In genomic region chr1:172328461-172328860, GRCm38 (mm10) we compare ENCODE assay signal across 16 mouse cellular contexts. TPM values are rescaled to one million over a fixed set of nuclear protein-coding genes. Genes with fewer than 3 reads are reported as not detected.
A peak's percentile ranks its signal among the peaks of the same experiment; 100 is the strongest.
DNase-seq lines count a peak whose midpoint lies in the region; ATAC-seq lines count a peak whose summit lies in the region.
"Had no signal": no experiment of that assay in that cellular context is flagged by ENCODE, and none has a peak within 500 bp of the region (broad histone marks: within the 10 kb centered on the region; RNA-seq: fewer than 3 reads in every experiment).

No protein-coding gene starts in this region.

- H3K9ac ChIP-seq in hindbrain, embryonic 16.5 days (ENCODE audit: low read depth, low read length) = peak overlapping the region; percentile 62; the same call in 1 of the 2 replicates
- H3K9ac ChIP-seq in kidney, embryonic 15.5 days = no peak overlapping the region
- H3K9ac ChIP-seq: embryonic facial prominence, embryonic 15.5 days; liver, embryonic 14.5 days had no signal

- WGBS in hindbrain, embryonic 16.5 days = 87% methylated on average over 7 of the region's 7 CpGs
- 79% methylated on average over 7 of the region's 7 CpGs for WGBS in kidney, embryonic 15.5 days

- H3K4me1 ChIP-seq in hindbrain, embryonic 16.5 days (ENCODE audit: control insufficient read depth, insufficient read depth, low read depth, low read length) = peaks cover 20% of the 10 kb centered on the region
- H3K4me1 ChIP-seq in kidney, embryonic 15.5 days = peaks cover 13% of the 10 kb centered on the region

- no peak overlapping the region for H3K27ac ChIP-seq in hindbrain, embryonic 16.5 days (ENCODE audit: low read depth, low read length)
- H3K27ac ChIP-seq in kidney, embryonic 15.5 days = no peak overlapping the region
- H3K27ac ChIP-seq: embryonic facial prominence, embryonic 15.5 days; liver, embryonic 14.5 days had no signal

- no peaks in the 10 kb centered on the region for H3K9me3 ChIP-seq in hindbrain, embryonic 16.5 days (ENCODE audit: control insufficient read depth, low read length)
- no peaks in the 10 kb centered on the region for H3K9me3 ChIP-seq in kidney, embryonic 15.5 days (replicated peaks)
- H3K9me3 ChIP-seq: embryonic facial prominence, embryonic 15.5 days had no signal

- peak overlapping the region; percentile 44 for H3K4me3 ChIP-seq in hindbrain, embryonic 16.5 days (ENCODE audit: low read length)
- no peak overlapping the region for H3K4me3 ChIP-seq in kidney, embryonic 15.5 days (replicated peaks)
- H3K4me3 ChIP-seq: embryonic facial prominence, embryonic 15.5 days had no signal

- peak; percentile 48 to 57 for DNase-seq in cerebellum, adult 18-20 months
- no peak for DNase-seq in cerebellum, adult 11 months
- DNase-seq in right cerebral cortex, postnatal 14 days = peak; percentile 4
- DNase-seq in right cerebral cortex, postnatal 36 days (ENCODE audit: low spot score in 2 of 2) = no peak
- no peak for DNase-seq in kidney, postnatal 10 days
- DNase-seq: thymus, postnatal 14 days had no signal

- no peaks in the 10 kb centered on the region for H3K36me3 ChIP-seq in hindbrain, embryonic 16.5 days (ENCODE audit: control insufficient read depth, insufficient read depth, low read length)
- H3K36me3 ChIP-seq in kidney, embryonic 15.5 days = no peaks in the 10 kb centered on the region
- H3K36me3 ChIP-seq: embryonic facial prominence, embryonic 15.5 days had no signal

- H3K4me2 ChIP-seq in hindbrain, embryonic 16.5 days (ENCODE audit: low read length) = peak overlapping the region; percentile 64
- no peak overlapping the region for H3K4me2 ChIP-seq in kidney, embryonic 15.5 days
- H3K4me2 ChIP-seq: embryonic facial prominence, embryonic 15.5 days had no signal

- ATAC-seq in hindbrain, embryonic 16.5 days = no peak
- no peak for ATAC-seq in megakaryocyte, adult 5-6 weeks (ENCODE audit: poor library complexity, severe bottlenecking)
- no peak for ATAC-seq in kidney, embryonic 15.5 days (replicated peaks; ENCODE audit: low FRiP score)
- ATAC-seq: inflammation-experienced regulatory T-cells, adult 6 months had no signal

- no peaks in the 10 kb centered on the region for H3K27me3 ChIP-seq in hindbrain, embryonic 16.5 days (replicated peaks; ENCODE audit: control insufficient read depth, insufficient read depth, low read length)
- H3K27me3 ChIP-seq in kidney, embryonic 15.5 days = peaks cover 75% of the 10 kb centered on the region

RNA-seq across cellular contexts. Expression of gene Kcnj9, which starts 0.7 kb away (rescaled TPM):
- polyA plus RNA-seq in hindbrain, embryonic 16.5 days (2015; fragmentation: Nextera tagmentation; extraction: Ambion mirVana) = 4.9 and 5.6 TPM in 2 replicates
- not detected in 2 replicates for total RNA-seq in megakaryocyte, adult 5-6 weeks (2015)
- total RNA-seq in megakaryocyte, adult 5-6 weeks (2017) = not detected in 2 replicates
- polyA plus RNA-seq in kidney, embryonic 15.5 days (2015; fragmentation: Nextera tagmentation; extraction: Ambion mirVana) = not detected in 2 replicates
- total RNA-seq: common myeloid progenitor, adult 5-6 weeks had no signal
- polyA plus RNA-seq: heart, embryonic 14.5 days; inflammation-experienced regulatory T-cells, adult 6 months; kidney, embryonic 16.5 days; stomach, embryonic 14.5 days had no signal

RNA-seq across cellular contexts. Expression of gene Kcnj10, which starts 12.5 kb away (rescaled TPM):
- polyA plus RNA-seq in hindbrain, embryonic 16.5 days (2015; fragmentation: Nextera tagmentation; extraction: Ambion mirVana) = 3.5 and 3.9 TPM in 2 replicates
- 0.23 and 0.42 TPM in 2 replicates for total RNA-seq in megakaryocyte, adult 5-6 weeks (2015)
- total RNA-seq in megakaryocyte, adult 5-6 weeks (2017) = 0.26 and 0.28 TPM in 2 replicates
- polyA plus RNA-seq in kidney, embryonic 15.5 days (2015; fragmentation: Nextera tagmentation; extraction: Ambion mirVana) = 0.83 and 1.0 TPM in 2 replicates
- polyA plus RNA-seq: heart, embryonic 14.5 days had no signal

RNA-seq across cellular contexts. Expression of gene Atp1a2, which starts 30.6 kb away (rescaled TPM):
- polyA plus RNA-seq in hindbrain, embryonic 16.5 days (2015; fragmentation: Nextera tagmentation; extraction: Ambion mirVana) = 96.7 and 102 TPM in 2 replicates
- 0.02 TPM in 1 of 2 replicates, not detected in the other for total RNA-seq in megakaryocyte, adult 5-6 weeks (2015)
- total RNA-seq in megakaryocyte, adult 5-6 weeks (2017) = not detected in 2 replicates
- 2.2 and 2.9 TPM in 2 replicates for polyA plus RNA-seq in kidney, embryonic 15.5 days (2015; fragmentation: Nextera tagmentation; extraction: Ambion mirVana)
- total RNA-seq: common myeloid progenitor, adult 5-6 weeks had no signal

RNA-seq across cellular contexts. Expression of gene Pigm, which starts 47.9 kb away (rescaled TPM):
- polyA plus RNA-seq in hindbrain, embryonic 16.5 days (2015; fragmentation: Nextera tagmentation; extraction: Ambion mirVana) = 3.1 and 3.9 TPM in 2 replicates
- 14.1 and 15.5 TPM in 2 replicates for total RNA-seq in megakaryocyte, adult 5-6 weeks (2015)
- total RNA-seq in megakaryocyte, adult 5-6 weeks (2017) = 14.8 and 15.1 TPM in 2 replicates
- 7.6 and 7.9 TPM in 2 replicates for polyA plus RNA-seq in kidney, embryonic 15.5 days (2015; fragmentation: Nextera tagmentation; extraction: Ambion mirVana)

Comparison
In these comparisons a context has a peak if more than half of its experiments do, and no peak if none do; other contexts are left out.
1. DNase-seq: peak in cerebellum, adult 18-20 months (2 of 2) and right cerebral cortex, postnatal 14 days (single experiment); none in cerebellum, adult 11 months (single experiment), right cerebral cortex, postnatal 36 days (0 of 2) and kidney, postnatal 10 days (single experiment).
2. RNA of gene Atp1a2, which starts 30.6 kb away (polyA plus RNA-seq): 96.7 to 102 TPM in hindbrain, embryonic 16.5 days; 2.2 to 2.9 TPM in kidney, embryonic 15.5 days; every median in the first group is over 10 times any median in the second.